Mouse (Mus musculus): Measurements from ENCODE around the gene Rcan3.

GRCm38 (mm10) chr4:135433086-135433442, 589 bp downstream of the Rcan3 start:
- TF ChIP-seq CTCF (IDR thresholded peaks at IDR 0.05; ENCODE audit: low read depth) (no peak), EP300 (IDR thresholded peaks at IDR 0.05; ENCODE audit: low read depth) (no peak)
